Mouse (Mus musculus) liver, postnatal 0 days (tissue): ENCODE results near the gene Spata21. TPM values are rescaled to one million over a fixed set of nuclear protein-coding genes. Genes with fewer than 3 reads are reported as not detected.
"Not testable (repeated sequence)": the region's sequence is repeated elsewhere in the genome, so short reads cannot be mapped to it uniquely, and the experiment has no call there.

Source experiments
- ATAC-seq: fragments of 200-750 bp; cut with Nextera tagmentation; 2 replicates; pipeline ENCODE4 v1.8.0; 2017; ENCODE audit warnings: mild to moderate bottlenecking, moderate library complexity
- DNase-seq: peaks from one replicate; pipeline ENCODE4 v3.0.0-alpha.2; 2016
- H3K27ac ChIP-seq: fragments of 300-500 bp; sonication (generic); 2 replicates; pipeline ENCODE4 v1.5.1; 2014; ENCODE audit warnings: antibody characterized with exemption, moderate library complexity, mild to moderate bottlenecking, low read depth
- H3K27me3 ChIP-seq: fragments of 300-500 bp; sonication (generic); 2 replicates; pipeline ENCODE4 v1.6.1; 2014; ENCODE audit warnings: low read length, control low read depth, mixed read lengths; ENCODE audit not compliant: insufficient read depth
- H3K36me3 ChIP-seq: fragments of 300-500 bp; sonication (generic); replicated peaks from 2 replicates; pipeline ENCODE4 v1.6.1; 2014; ENCODE audit warnings: mild to moderate bottlenecking, control low read depth, low read length, moderate library complexity, mixed read lengths; ENCODE audit not compliant: insufficient read depth
- H3K4me1 ChIP-seq: fragments of 300-500 bp; sonication (generic); 2 replicates; pipeline ENCODE4 v1.6.1; 2014; ENCODE audit warnings: antibody characterized with exemption, mild to moderate bottlenecking, control low read depth; ENCODE audit not compliant: insufficient read depth
- H3K4me2 ChIP-seq: fragments of 300-500 bp; sonication (generic); 2 replicates; pipeline ENCODE4 v1.6.1; 2014; ENCODE audit warnings: low read depth, mild to moderate bottlenecking, low read length, moderate library complexity, mixed read lengths
- H3K4me3 ChIP-seq: fragments of 300-500 bp; sonication (generic); 2 replicates; pipeline ENCODE4 v1.5.1; 2014; ENCODE audit warnings: low read depth, low read length
- H3K9ac ChIP-seq: fragments of 300-500 bp; sonication (generic); replicated peaks from 2 replicates; pipeline ENCODE4 v1.6.1; 2014; ENCODE audit warnings: mild to moderate bottlenecking, moderate library complexity
- H3K9me3 ChIP-seq: fragments of 300-500 bp; sonication (generic); 2 replicates; pipeline ENCODE4 v1.6.1; 2016; ENCODE audit warnings: mild to moderate bottlenecking, control low read depth, low read length, mixed read lengths
- CTCF ChIP-seq: sonication (generic); IDR thresholded peaks from 2 replicates; pipeline ENCODE4 v1.5.1; 2016; ENCODE audit warnings: antibody characterized with exemption, low read depth
- EP300 ChIP-seq: IDR thresholded peaks from 2 replicates; pipeline ENCODE4 v1.6.1; 2016; ENCODE audit warnings: antibody characterized with exemption, low read depth, mild to moderate bottlenecking
- WGBS: fragments of 180-500 bp; shearing (Covaris S2); extraction: QIAGEN DNeasy Blood & Tissue Kit; methylation state at CpG from one replicate; pipeline ENCODE4 v1.1.7; 2014; ENCODE audit not compliant: insufficient replicate concordance; 5-methylcytosine and 5-hydroxymethylcytosine counted together
- polyA plus RNA-seq: library from polyadenylated mRNA; unstranded; fragments of >200 nt; fragmentation: Nextera tagmentation; extraction: Ambion mirVana; gene quantifications from 2 replicates; pipeline ENCODE4 v1.2.1, GENCODE M21; 2015

Spata21 gene
- polyA plus RNA-seq, 1 experiment from 2014 or later, result not detected

- Histone ChIP-seq H3K27me3 (no peaks in the 10 kb centered on the region), H3K4me1 (peaks cover 52% of the 10 kb centered on the region), H3K4me3 (peak overlapping the region; percentile 36), H3K9me3 (no peaks in the 10 kb centered on the region), H3K4me2 (peak overlapping the region; percentile 66), H3K27ac (peak overlapping the region; percentile 89), H3K36me3 (peaks cover 6% of the 10 kb centered on the region; the same call in 1 of the 2 replicates), H3K9ac (peak overlapping the region; percentile 55)
- DNase-seq (no peak), ATAC-seq (no peak)
- 50% methylated on average over 20 of the region's 20 CpGs for WGBS
- no peak for TF ChIP-seq CTCF
- no peak for TF ChIP-seq EP300
Measured at GRCm38 (mm10) chr4:141134751-141135530, 46.8 kb downstream of the Spata21 start.

- no peak for ATAC-seq
- Histone ChIP-seq H3K4me3 (no peak overlapping the region), H3K9me3 (no peaks in the 10 kb centered on the region), H3K36me3 (peaks cover 6% of the 10 kb centered on the region; the same call in 1 of the 2 replicates), H3K4me1 (peaks cover 43% of the 10 kb centered on the region), H3K4me2 (0 out of 2 replicates have a peak overlapping the region, but pooled peaks have one; percentile 32), H3K9ac (peak overlapping the region; percentile 41), H3K27ac (peak overlapping the region; percentile 29; the same call in 1 of the 2 replicates), H3K27me3 (no peaks in the 10 kb centered on the region)
- no peak for TF ChIP-seq CTCF
- no peak for TF ChIP-seq EP300
- DNase-seq, result no peak
- WGBS, result 75% methylated on average over 7 of the region's 7 CpGs
Measured at GRCm38 (mm10) chr4:141136126-141136525, 48.0 kb downstream of the Spata21 start.

GRCm38 (mm10) chr4:141137740-141138139 is 49.6 kb downstream of the Spata21 start:
- not testable (repeated sequence) for H3K27me3 ChIP-seq, H3K9me3 ChIP-seq, ATAC-seq, H3K9ac ChIP-seq, H3K36me3 ChIP-seq, H3K27ac ChIP-seq, H3K4me3 ChIP-seq, DNase-seq
- WGBS, result 28% methylated on average over 1 of the region's 3 CpGs
- peak; percentile 35 for TF ChIP-seq CTCF
- peaks cover 38% of the 10 kb centered on the region for H3K4me1 ChIP-seq
- H3K4me2 ChIP-seq, result peak overlapping the region; percentile 88; the same call in 1 of the 2 replicates

GRCm38 (mm10) chr4:141138425-141139115 is 50.4 kb downstream of the Spata21 start:
- under 1% methylated on average over 29 of the region's 29 CpGs for WGBS

GRCm38 (mm10) chr4:141139116-141139970 is 51.2 kb downstream of the Spata21 start, which contains the start of gene Szrd1:
TSS of gene Szrd1 (minus strand) at chr4:141139775.
- H3K4me1 ChIP-seq, result peaks cover 34% of the 10 kb centered on the region
- under 1% methylated on average over 61 of the region's 63 CpGs for WGBS

More at GRCm38 (mm10) chr4:141138425-141139115, 50.4 kb downstream of the Spata21 start:
- ATAC-seq (peak; percentile 1), DNase-seq (peak; percentile 34)
- no peaks in the 10 kb centered on the region for H3K9me3 ChIP-seq
- H3K4me2 ChIP-seq, result peak overlapping the region; percentile 88
- no peak for TF ChIP-seq EP300
- TF ChIP-seq CTCF, result peak; percentile 19; the same call in 1 of the 2 replicates
- H3K9ac ChIP-seq, result peak overlapping the region; percentile 92
- H3K4me3 ChIP-seq, result peak overlapping the region; percentile 97
- peak overlapping the region; percentile 95 for H3K27ac ChIP-seq
- peaks cover 6% of the 10 kb centered on the region; the same call in 1 of the 2 replicates for H3K36me3 ChIP-seq
- peaks cover 38% of the 10 kb centered on the region for H3K4me1 ChIP-seq
- no peaks in the 10 kb centered on the region for H3K27me3 ChIP-seq

GRCm38 (mm10) chr4:141140354-141140753 is 52.2 kb downstream of the Spata21 start:
- not testable (repeated sequence) for H3K4me2 ChIP-seq, ATAC-seq, H3K4me3 ChIP-seq, H3K9me3 ChIP-seq, DNase-seq, H3K36me3 ChIP-seq, H3K27ac ChIP-seq, H3K27me3 ChIP-seq, H3K9ac ChIP-seq
- 87% methylated on average over 9 of the region's 9 CpGs for WGBS
- H3K4me1 ChIP-seq, result peaks cover 25% of the 10 kb centered on the region

More at GRCm38 (mm10) chr4:141139116-141139970, 51.2 kb downstream of the Spata21 start, which contains the start of gene Szrd1:
- H3K4me3 ChIP-seq, result peak within 1 kb of the TSS; percentile 97
- peak; percentile 99 for DNase-seq
- TF ChIP-seq EP300 (peak; percentile 73; the same call in 1 of the 2 replicates), CTCF (no peak)
- no peaks in the 10 kb centered on the region for H3K9me3 ChIP-seq
- peak; percentile 96 for ATAC-seq
- H3K27ac ChIP-seq, result peak within 1 kb of the TSS; percentile 95
- H3K36me3 ChIP-seq, result peaks cover 6% of the 10 kb centered on the region; the same call in 1 of the 2 replicates
- H3K27me3 ChIP-seq, result no peaks in the 10 kb centered on the region
- peak within 1 kb of the TSS; percentile 88 for H3K4me2 ChIP-seq
- H3K9ac ChIP-seq, result peak within 1 kb of the TSS; percentile 92
